Mouse (Mus musculus): ENCODE results near the gene Hbb-bt. TPM values are rescaled to one million over a fixed set of nuclear protein-coding genes. Genes with fewer than 3 reads are reported as not detected.
"Not testable (repeated sequence)": the region's sequence is repeated elsewhere in the genome, so short reads cannot be mapped to it uniquely, and the experiment has no call there.

Hbb-bt gene
- polyA plus RNA-seq, 1 experiment from 2014 or later, result 1,868 TPM

DNA sequence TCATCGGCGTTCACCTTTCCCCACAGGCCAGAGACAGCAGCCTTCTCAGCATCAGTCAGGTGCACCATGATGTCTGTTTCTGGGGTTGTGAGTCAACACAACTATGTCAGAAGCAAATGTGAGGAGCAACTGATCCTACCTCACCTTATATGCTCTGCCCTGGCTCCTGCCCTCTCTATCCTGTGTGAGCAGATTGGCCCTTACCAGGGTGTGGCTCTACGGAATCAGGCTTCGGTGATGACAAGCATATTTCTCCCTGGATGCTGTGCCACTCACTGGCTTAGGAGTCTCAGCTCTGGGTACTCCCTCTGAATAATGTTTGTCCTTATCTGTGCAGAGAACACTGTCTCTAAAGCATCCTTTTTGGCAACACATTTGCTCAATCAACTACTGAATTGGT, 14.0 kb upstream of the Hbb-bt start, which contains the start of gene Hbb-bs:
Gene Hbb-bs (minus strand): TSS at position 289 of the 400 bp plus-strand sequence.
- Histone ChIP-seq H3K36me3 (ENCODE audit: control insufficient read depth, insufficient read depth, low read length) (no peaks in the 10 kb centered on the region), H3K9me3 (ENCODE audit: control insufficient read depth, low read length) (no peaks in the 10 kb centered on the region), H3K9ac (ENCODE audit: low read length) (no peak within 1 kb of the TSS), H3K4me2 (ENCODE audit: low read length) (no peak within 1 kb of the TSS), H3K27ac (ENCODE audit: low read depth) (no peak within 1 kb of the TSS), H3K4me1 (replicated peaks; ENCODE audit: control insufficient read depth, insufficient read depth, low read length) (no peaks in the 10 kb centered on the region), H3K27me3 (replicated peaks; ENCODE audit: control insufficient read depth, insufficient read depth, low read length) (no peaks in the 10 kb centered on the region), H3K4me3 (ENCODE audit: low read depth, low read length) (no peak within 1 kb of the TSS)
- DNase-seq (ENCODE audit: low spot score), result no peak
- no peak for ATAC-seq (replicated peaks; ENCODE audit: low FRiP score, low TSS enrichment, low read depth)
- WGBS, result 95% methylated on average over 4 of the region's 4 CpGs

DNA sequence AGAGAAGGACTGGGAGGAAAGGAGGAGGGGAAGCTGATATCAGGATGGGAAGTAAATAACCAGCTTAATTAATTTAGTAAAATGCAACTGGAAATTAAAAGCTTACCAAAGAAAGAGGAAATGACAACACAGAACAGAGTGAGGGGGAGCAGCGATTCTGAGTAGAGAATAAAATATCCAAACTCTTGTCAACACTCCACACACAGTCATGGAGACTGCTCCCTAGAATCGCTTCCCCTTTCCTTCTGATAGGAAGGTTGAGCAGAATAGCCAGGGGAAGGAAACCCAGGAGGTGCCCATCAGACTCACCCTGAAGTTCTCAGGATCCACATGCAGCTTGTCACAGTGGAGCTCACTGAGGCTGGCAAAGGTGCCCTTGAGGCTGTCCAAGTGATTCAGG, 13.3 kb upstream of the Hbb-bt start:
- not testable (repeated sequence) for H3K4me1 ChIP-seq (replicated peaks; ENCODE audit: control insufficient read depth, insufficient read depth, low read length); H3K9me3 ChIP-seq (ENCODE audit: control insufficient read depth, low read length); H3K4me2 ChIP-seq (ENCODE audit: low read length); H3K36me3 ChIP-seq (ENCODE audit: control insufficient read depth, insufficient read depth, low read length); H3K4me3 ChIP-seq (ENCODE audit: low read depth, low read length); H3K27ac ChIP-seq (ENCODE audit: low read depth); H3K27me3 ChIP-seq (replicated peaks; ENCODE audit: control insufficient read depth, insufficient read depth, low read length); H3K9ac ChIP-seq (ENCODE audit: low read length); ATAC-seq (replicated peaks; ENCODE audit: low FRiP score, low TSS enrichment, low read depth); DNase-seq (ENCODE audit: low spot score)
- WGBS, result no CpG with 5 or more reads among the region's 2 CpGs

DNA sequence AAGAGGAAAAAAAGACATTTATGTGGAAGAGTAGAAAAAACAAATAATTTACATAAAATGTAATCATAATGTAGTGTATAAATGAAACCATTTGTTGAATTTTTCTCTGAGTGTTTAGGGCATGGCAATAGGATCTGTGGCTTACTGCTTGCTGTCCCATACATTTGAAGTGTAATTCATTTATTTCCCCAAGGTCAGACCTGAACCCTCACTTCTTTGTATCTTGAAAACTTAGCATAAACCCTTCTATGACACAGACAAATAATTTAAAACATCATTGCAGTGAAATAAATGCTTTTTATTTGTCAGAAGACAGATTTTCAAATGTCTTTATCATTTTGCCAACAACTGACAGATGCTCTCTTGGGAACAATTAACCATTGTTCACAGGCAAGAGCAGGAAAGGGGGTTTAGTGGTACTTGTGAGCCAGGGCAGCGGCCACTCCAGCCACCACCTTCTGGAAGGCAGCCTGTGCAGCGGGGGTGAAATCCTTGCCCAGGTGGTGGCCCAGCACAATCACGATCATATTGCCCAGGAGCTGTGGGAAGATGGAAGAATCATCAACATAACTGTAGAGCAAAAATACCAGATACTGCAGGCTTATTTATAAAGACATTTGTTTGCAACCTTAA, 12.6 kb upstream of the Hbb-bt start:
- no peak for DNase-seq (ENCODE audit: low spot score)
- 63% methylated on average over 3 of the region's 3 CpGs for WGBS
- Histone ChIP-seq H3K4me1 (replicated peaks; ENCODE audit: control insufficient read depth, insufficient read depth, low read length) (no peaks in the 10 kb centered on the region), H3K27ac (ENCODE audit: low read depth) (no peak overlapping the region), H3K27me3 (replicated peaks; ENCODE audit: control insufficient read depth, insufficient read depth, low read length) (no peaks in the 10 kb centered on the region), H3K9me3 (ENCODE audit: control insufficient read depth, low read length) (no peaks in the 10 kb centered on the region), H3K4me3 (ENCODE audit: low read depth, low read length) (no peak overlapping the region), H3K4me2 (ENCODE audit: low read length) (no peak overlapping the region), H3K9ac (ENCODE audit: low read length) (no peak overlapping the region), H3K36me3 (ENCODE audit: control insufficient read depth, insufficient read depth, low read length) (no peaks in the 10 kb centered on the region)
- no peak for ATAC-seq (replicated peaks; ENCODE audit: low FRiP score, low TSS enrichment, low read depth)

DNA sequence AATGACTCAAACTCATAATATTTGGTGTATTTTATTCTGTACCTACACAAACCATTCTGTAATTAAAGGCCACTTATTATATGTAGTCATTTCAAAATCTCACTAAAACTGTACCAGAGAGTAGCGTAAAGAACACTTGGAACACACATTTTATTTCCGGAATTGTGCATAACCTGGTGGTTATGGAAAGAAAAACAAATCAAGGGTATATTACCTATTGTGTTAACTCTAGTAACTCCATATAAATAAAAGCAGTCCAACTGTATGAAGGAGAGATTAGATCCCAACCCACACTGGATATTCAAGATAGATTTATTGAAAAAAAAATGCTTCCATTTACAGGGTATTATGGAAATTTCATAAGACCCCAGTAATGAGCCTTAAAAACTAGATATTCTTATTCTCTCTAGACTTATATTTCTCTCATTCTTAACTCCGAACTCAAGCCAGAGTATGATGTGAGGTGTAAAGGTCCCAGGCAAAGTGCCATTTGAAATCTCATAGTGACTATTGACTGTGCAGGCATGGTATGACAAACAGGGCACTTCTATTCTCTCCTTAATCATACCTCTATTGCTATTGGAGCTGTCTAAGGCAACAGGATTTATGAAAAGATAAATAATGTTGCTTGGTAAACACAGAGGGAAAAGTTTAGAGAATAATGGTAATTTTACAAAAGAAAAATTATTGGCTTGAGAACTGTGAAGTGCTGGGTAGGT, 11.9 kb upstream of the Hbb-bt start:
- no peaks in the 10 kb centered on the region for H3K9me3 ChIP-seq (ENCODE audit: control insufficient read depth, low read length)
- 90% methylated on average over 3 of the region's 3 CpGs for WGBS
- no peaks in the 10 kb centered on the region for H3K27me3 ChIP-seq (replicated peaks; ENCODE audit: control insufficient read depth, insufficient read depth, low read length)
- no peak overlapping the region for H3K27ac ChIP-seq (ENCODE audit: low read depth)
- no peak overlapping the region for H3K4me2 ChIP-seq (ENCODE audit: low read length)
- H3K9ac ChIP-seq (ENCODE audit: low read length), result no peak overlapping the region
- H3K36me3 ChIP-seq (ENCODE audit: control insufficient read depth, insufficient read depth, low read length), result no peaks in the 10 kb centered on the region
- no peaks in the 10 kb centered on the region for H3K4me1 ChIP-seq (replicated peaks; ENCODE audit: control insufficient read depth, insufficient read depth, low read length)
- no peak overlapping the region for H3K4me3 ChIP-seq (ENCODE audit: low read depth, low read length)
- DNase-seq (ENCODE audit: low spot score) (no peak), ATAC-seq (replicated peaks; ENCODE audit: low FRiP score, low TSS enrichment, low read depth) (no peak)

DNA sequence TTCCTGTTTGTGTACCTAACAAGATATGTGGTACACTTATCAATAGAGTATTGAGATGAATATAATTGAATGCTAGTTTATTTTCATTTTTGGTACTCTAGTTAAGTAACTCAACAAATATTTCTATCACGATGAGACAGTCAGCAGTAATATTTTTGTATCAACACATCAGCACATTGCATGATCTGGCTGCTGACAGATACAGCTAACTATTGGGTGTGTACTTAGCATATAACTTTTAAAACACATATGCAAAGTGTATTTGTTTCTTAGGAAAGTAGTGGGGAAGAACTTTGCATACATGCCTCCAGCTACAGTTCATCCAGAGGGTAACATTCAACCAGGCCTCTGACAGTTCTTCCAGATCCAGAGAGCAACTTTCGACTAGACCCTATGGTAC, 10.8 kb upstream of the Hbb-bt start:
- H3K9ac ChIP-seq (ENCODE audit: low read length), result no peak overlapping the region
- 84% methylated on average over 2 of the region's 2 CpGs for WGBS
- DNase-seq (ENCODE audit: low spot score) (no peak), ATAC-seq (replicated peaks; ENCODE audit: low FRiP score, low TSS enrichment, low read depth) (no peak)
- H3K36me3 ChIP-seq (ENCODE audit: control insufficient read depth, insufficient read depth, low read length), result no peaks in the 10 kb centered on the region
- H3K27me3 ChIP-seq (replicated peaks; ENCODE audit: control insufficient read depth, insufficient read depth, low read length), result no peaks in the 10 kb centered on the region
- no peak overlapping the region for H3K27ac ChIP-seq (ENCODE audit: low read depth)
- H3K4me1 ChIP-seq (replicated peaks; ENCODE audit: control insufficient read depth, insufficient read depth, low read length), result no peaks in the 10 kb centered on the region
- no peak overlapping the region for H3K4me3 ChIP-seq (ENCODE audit: low read depth, low read length)
- H3K4me2 ChIP-seq (ENCODE audit: low read length), result no peak overlapping the region
- H3K9me3 ChIP-seq (ENCODE audit: control insufficient read depth, low read length), result no peaks in the 10 kb centered on the region

DNA sequence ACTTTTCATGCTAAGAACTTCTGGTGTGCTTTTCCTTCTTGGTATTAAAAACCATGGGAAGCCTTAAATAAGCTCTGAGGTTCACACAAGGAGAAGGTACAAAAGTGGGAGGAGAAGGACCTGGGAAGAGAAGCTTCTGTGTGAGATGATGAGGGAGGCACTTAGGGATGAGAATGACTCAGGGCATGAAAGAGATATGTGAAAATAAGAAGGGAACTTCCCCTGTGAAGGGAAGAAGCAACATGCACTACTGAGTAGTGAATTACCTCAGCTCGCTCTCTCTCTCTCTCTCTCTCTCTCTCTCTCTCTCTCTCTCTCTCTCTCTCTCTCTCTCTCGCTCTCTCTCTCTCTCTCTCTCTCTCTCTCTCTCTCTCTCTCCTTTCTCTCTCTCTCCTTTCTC, 1.3 kb upstream of the Hbb-bt start:
- H3K27ac ChIP-seq (ENCODE audit: low read depth); H3K9ac ChIP-seq (ENCODE audit: low read length); H3K4me1 ChIP-seq (replicated peaks; ENCODE audit: control insufficient read depth, insufficient read depth, low read length); H3K4me2 ChIP-seq (ENCODE audit: low read length); H3K27me3 ChIP-seq (replicated peaks; ENCODE audit: control insufficient read depth, insufficient read depth, low read length); H3K4me3 ChIP-seq (ENCODE audit: low read depth, low read length); H3K9me3 ChIP-seq (ENCODE audit: control insufficient read depth, low read length); H3K36me3 ChIP-seq (ENCODE audit: control insufficient read depth, insufficient read depth, low read length); DNase-seq (ENCODE audit: low spot score); ATAC-seq (replicated peaks; ENCODE audit: low FRiP score, low TSS enrichment, low read depth): not testable (repeated sequence)
- WGBS, result 100% methylated on average over 1 of the region's 2 CpGs

DNA sequence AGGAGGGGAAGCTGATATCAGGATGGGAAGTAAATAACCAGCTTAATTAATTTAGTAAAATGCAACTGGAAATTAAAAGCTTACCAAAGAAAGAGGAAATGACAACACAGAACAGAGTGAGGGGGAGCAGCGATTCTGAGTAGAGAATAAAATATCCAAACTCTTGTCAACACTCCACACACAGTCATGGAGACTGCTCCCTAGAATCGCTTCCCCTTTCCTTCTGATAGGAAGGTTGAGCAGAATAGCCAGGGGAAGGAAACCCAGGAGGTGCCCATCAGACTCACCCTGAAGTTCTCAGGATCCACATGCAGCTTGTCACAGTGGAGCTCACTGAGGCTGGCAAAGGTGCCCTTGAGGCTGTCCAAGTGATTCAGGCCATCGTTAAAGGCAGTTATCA, 644 bp downstream of the Hbb-bt start:
- not testable (repeated sequence) for H3K9ac ChIP-seq (ENCODE audit: low read length); H3K27ac ChIP-seq (ENCODE audit: low read depth); H3K4me2 ChIP-seq (ENCODE audit: low read length); H3K9me3 ChIP-seq (ENCODE audit: control insufficient read depth, low read length); ATAC-seq (replicated peaks; ENCODE audit: low FRiP score, low TSS enrichment, low read depth); H3K4me1 ChIP-seq (replicated peaks; ENCODE audit: control insufficient read depth, insufficient read depth, low read length); DNase-seq (ENCODE audit: low spot score); H3K4me3 ChIP-seq (ENCODE audit: low read depth, low read length); H3K27me3 ChIP-seq (replicated peaks; ENCODE audit: control insufficient read depth, insufficient read depth, low read length); H3K36me3 ChIP-seq (ENCODE audit: control insufficient read depth, insufficient read depth, low read length)
- no CpG with 5 or more reads among the region's 3 CpGs for WGBS

DNA sequence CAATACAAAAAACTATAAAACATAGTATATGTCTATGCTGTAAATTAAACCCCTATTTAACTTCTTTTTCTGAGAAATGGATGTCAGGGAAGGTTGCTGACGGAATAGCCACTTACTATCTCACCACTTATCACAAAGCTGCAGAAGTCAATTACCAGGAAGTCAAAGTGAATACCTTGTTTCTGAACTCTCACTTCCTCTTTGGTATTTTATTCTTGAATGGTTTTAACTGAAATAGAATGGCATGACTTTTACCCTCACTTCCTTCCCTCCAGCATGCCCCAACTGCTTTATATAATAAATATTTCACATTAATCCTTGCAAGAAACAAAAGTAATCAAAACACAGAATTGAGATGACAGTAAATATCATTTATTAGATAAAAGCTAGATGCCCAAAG, 1.6 kb downstream of the Hbb-bt start:
- no peak for DNase-seq (ENCODE audit: low spot score)
- Histone ChIP-seq H3K4me2 (ENCODE audit: low read length) (no peak overlapping the region), H3K4me3 (ENCODE audit: low read depth, low read length) (no peak overlapping the region), H3K36me3 (ENCODE audit: control insufficient read depth, insufficient read depth, low read length) (no peaks in the 10 kb centered on the region), H3K4me1 (replicated peaks; ENCODE audit: control insufficient read depth, insufficient read depth, low read length) (no peaks in the 10 kb centered on the region), H3K9ac (ENCODE audit: low read length) (no peak overlapping the region), H3K27ac (ENCODE audit: low read depth) (no peak overlapping the region), H3K27me3 (replicated peaks; ENCODE audit: control insufficient read depth, insufficient read depth, low read length) (no peaks in the 10 kb centered on the region), H3K9me3 (ENCODE audit: control insufficient read depth, low read length) (no peaks in the 10 kb centered on the region)
- 42% methylated on average over 1 of the region's 1 CpGs for WGBS
- ATAC-seq (replicated peaks; ENCODE audit: low FRiP score, low TSS enrichment, low read depth), result no peak

Data from intestine, embryonic 14.5 days (tissue).